Mouse (Mus musculus): ENCODE data around the gene Pnmt. TPM values are rescaled to one million over a fixed set of nuclear protein-coding genes. Genes with fewer than 3 reads are reported as not detected.

The Pnmt gene
- total and polyA plus RNA-seq, 3 experiments: not detected

GRCm38 (mm10) chr11:98412797-98413301, 26.6 kb downstream of the Pnmt start:
- Histone ChIP-seq H3K27me3 (replicated peaks) (peaks cover 93% of the 10 kb centered on the region), H3K4me1 (ENCODE audit: control insufficient read depth in 1 of 2, insufficient read depth in 2 of 2) (no peaks in the 10 kb centered on the region; a peak in 2 of 4 replicates), H3K79me2 (replicated peaks; ENCODE audit: control insufficient read depth, extremely low read depth, insufficient read depth, poor library complexity, severe bottlenecking) (no peaks in the 10 kb centered on the region), H3K27ac (ENCODE audit: insufficient read depth, low read depth) (no peak overlapping the region), H3K4me3 (replicated peaks in 1 of 3; ENCODE audit: low read depth in 2 of 3, low read length in 2 of 3, poor library complexity in 1 of 3) (peak overlapping the region in 1 of 3 experiments; percentile 57), H3K4me2 (ENCODE audit: insufficient read depth, low read depth, poor library complexity, severe bottlenecking) (peak overlapping the region; percentile 62), H3K36me3 (replicated peaks in 1 of 2; ENCODE audit: control insufficient read depth in 1 of 2, insufficient read depth in 1 of 2, low read length in 1 of 2) (no peaks in the 10 kb centered on the region), H3K9ac (ENCODE audit: insufficient read depth, low read depth) (peak overlapping the region; percentile 15; the same call in 1 of the 2 replicates), H3K9me3 (replicated peaks; ENCODE audit: low read length) (no peaks in the 10 kb centered on the region)
- in situ Hi-C loops (cut with MboI; ENCODE audit: low pct_ligation_motif_present, low pct_unique_long_range_greater_than_20kb, low sequenced_read_pairs): no loop called here
- DNase-seq (ENCODE audit: extremely low read depth): no peak
- dilution Hi-C loops (cut with MboI; ENCODE audit: extremely low pct_ligation_motif_present, extremely low pct_unique_long_range_greater_than_20kb, low sequenced_read_pairs): no loop called here
- TF ChIP-seq MAX (IDR thresholded peaks at IDR 0.05; ENCODE audit: low read length): no peak
- no peak for TF ChIP-seq CHD1 (IDR thresholded peaks at IDR 0.05; ENCODE audit: low read depth, low read length)
- no peak for TF ChIP-seq MAZ (IDR thresholded peaks at IDR 0.05; ENCODE audit: low read depth, low read length)
- TF ChIP-seq CTCF (conservative IDR thresholded peaks at IDR 0.05 in 1 of 2, IDR thresholded peaks at IDR 0.05 in 1 of 2; ENCODE audit: low read depth in 2 of 2, low read length in 2 of 2): no peak
- TF ChIP-seq NRF1 (IDR thresholded peaks at IDR 0.05; ENCODE audit: low read depth, low read length): no peak
- TF ChIP-seq JUND (conservative IDR thresholded peaks at IDR 0.05; ENCODE audit: low read depth, low read length): no peak
- no peak for TF ChIP-seq TBP (conservative IDR thresholded peaks at IDR 0.05; ENCODE audit: low read depth, low read length)
- no peak for TF ChIP-seq MXI1 (IDR thresholded peaks at IDR 0.05; ENCODE audit: low read depth, low read length)
- no peak for TF ChIP-seq EP300 (IDR thresholded peaks at IDR 0.05; ENCODE audit: low read length)
- TF ChIP-seq JUN (IDR thresholded peaks at IDR 0.05; ENCODE audit: insufficient read depth, low read depth, low read length): no peak
- TF ChIP-seq USF2 (conservative IDR thresholded peaks at IDR 0.05; ENCODE audit: low read depth, low read length): no peak
- no peak for TF ChIP-seq IRF4 (IDR thresholded peaks at IDR 0.05; ENCODE audit: low read depth, low read length)
- no peak for TF ChIP-seq E2F4 (IDR thresholded peaks at IDR 0.05; ENCODE audit: insufficient replicate concordance, low read depth, low read length)
- TF ChIP-seq ZNF384 (IDR thresholded peaks at IDR 0.05; ENCODE audit: low read depth, low read length): no peak
- TF ChIP-seq TCF12 (IDR thresholded peaks at IDR 0.05; ENCODE audit: low read depth, low read length): no peak
- no peak for TF ChIP-seq ZC3H11A (IDR thresholded peaks at IDR 0.05; ENCODE audit: low read depth, low read length)
- no peak for TF ChIP-seq KAT2A (IDR thresholded peaks at IDR 0.05; ENCODE audit: insufficient replicate concordance, low read length)
- TF ChIP-seq RCOR1 (conservative IDR thresholded peaks at IDR 0.05; ENCODE audit: low read depth, low read length): no peak
- TF ChIP-seq ETS1 (conservative IDR thresholded peaks at IDR 0.05; ENCODE audit: low read depth, low read length): no peak
- TF ChIP-seq GABPA (IDR thresholded peaks at IDR 0.05; ENCODE audit: insufficient replicate concordance, low read depth, low read length): no peak

- H3K27me3 ChIP-seq (replicated peaks): peaks cover 94% of the 10 kb centered on the region
- no peaks in the 10 kb centered on the region for H3K36me3 ChIP-seq (replicated peaks in 1 of 2; ENCODE audit: control insufficient read depth in 1 of 2, insufficient read depth in 1 of 2, low read length in 1 of 2)
- H3K27ac ChIP-seq (ENCODE audit: insufficient read depth, low read depth): no peak overlapping the region
- no peak overlapping the region for H3K9ac ChIP-seq (ENCODE audit: insufficient read depth, low read depth)
- no peak overlapping the region for H3K4me3 ChIP-seq (replicated peaks in 1 of 3; ENCODE audit: low read depth in 2 of 3, low read length in 2 of 3, poor library complexity in 1 of 3)
- dilution Hi-C loops (cut with MboI; ENCODE audit: extremely low pct_ligation_motif_present, extremely low pct_unique_long_range_greater_than_20kb, low sequenced_read_pairs): no loop called here
- in situ Hi-C loops (cut with MboI; ENCODE audit: low pct_ligation_motif_present, low pct_unique_long_range_greater_than_20kb, low sequenced_read_pairs): no loop called here
- no peak overlapping the region for H3K4me2 ChIP-seq (ENCODE audit: insufficient read depth, low read depth, poor library complexity, severe bottlenecking)
- H3K9me3 ChIP-seq (replicated peaks; ENCODE audit: low read length): no peaks in the 10 kb centered on the region
- TF ChIP-seq BHLHE40 (IDR thresholded peaks at IDR 0.05; ENCODE audit: low read depth, low read length) (no peak), GABPA (IDR thresholded peaks at IDR 0.05; ENCODE audit: insufficient replicate concordance, low read depth, low read length) (no peak), RAD21 (IDR thresholded peaks at IDR 0.05; ENCODE audit: low read depth, low read length) (no peak), IRF4 (IDR thresholded peaks at IDR 0.05; ENCODE audit: low read depth, low read length) (no peak), EP300 (IDR thresholded peaks at IDR 0.05; ENCODE audit: low read length) (no peak), E2F4 (IDR thresholded peaks at IDR 0.05; ENCODE audit: insufficient replicate concordance, low read depth, low read length) (no peak), MEF2A (IDR thresholded peaks at IDR 0.05; ENCODE audit: borderline replicate concordance, low read depth, low read length) (no peak), SMC3 (IDR thresholded peaks at IDR 0.05; ENCODE audit: low read depth, low read length) (no peak), KAT2A (IDR thresholded peaks at IDR 0.05; ENCODE audit: insufficient replicate concordance, low read length) (no peak), POLR2A (IDR thresholded peaks at IDR 0.05; ENCODE audit: low read depth, low read length) (no peak), POLR2AphosphoS2 (IDR thresholded peaks at IDR 0.05; ENCODE audit: low read depth, low read length) (no peak)
- no peaks in the 10 kb centered on the region; a peak in 2 of 4 replicates for H3K4me1 ChIP-seq (ENCODE audit: control insufficient read depth in 1 of 2, insufficient read depth in 2 of 2)
- no peaks in the 10 kb centered on the region for H3K79me2 ChIP-seq (replicated peaks; ENCODE audit: control insufficient read depth, extremely low read depth, insufficient read depth, poor library complexity, severe bottlenecking)
- no peak for DNase-seq (ENCODE audit: extremely low read depth)
Observed at GRCm38 (mm10) chr11:98413731-98414130, 27.5 kb downstream of the Pnmt start.

All from CH12.LX (cell line).